Mouse (Mus musculus): ENCODE data around the gene Nepro. TPM values are rescaled to one million over a fixed set of nuclear protein-coding genes. Genes with fewer than 3 reads are reported as not detected.

The Nepro gene
- polyA plus RNA-seq, 1 experiment from 2014 or later, result 4.4 TPM

DNA sequence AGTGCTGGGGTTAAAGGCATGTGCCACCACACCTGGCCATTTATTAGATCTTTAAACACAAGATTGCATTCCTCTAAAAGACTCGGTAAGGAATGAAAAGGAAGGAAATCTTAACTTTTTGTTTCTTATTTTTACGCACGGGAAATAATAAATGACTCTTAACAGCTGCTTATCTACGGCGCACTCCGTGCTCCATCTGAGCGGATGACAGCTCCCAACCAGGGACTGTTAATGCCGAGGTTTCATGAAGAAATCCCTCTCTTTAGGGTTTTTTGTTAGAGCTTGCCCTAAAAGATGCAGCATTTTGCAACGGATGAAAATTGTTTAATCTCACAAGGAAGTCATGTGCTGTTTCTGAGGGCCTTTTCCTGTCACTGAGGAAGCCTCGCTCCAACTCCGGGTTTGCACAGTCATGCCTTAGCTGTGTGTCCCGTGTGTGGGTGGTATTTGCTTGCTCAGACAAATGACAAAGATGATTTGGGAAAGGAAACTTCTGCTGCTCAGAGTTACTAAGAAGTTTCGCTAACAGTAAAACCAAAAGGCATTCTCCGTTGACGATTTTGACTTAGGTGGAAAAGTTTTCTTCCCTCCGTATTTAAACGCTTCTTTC, 54.5 kb downstream of the Nepro start:
- Histone ChIP-seq H3K4me2 (no peak overlapping the region), H3K9me3 (no peaks in the 10 kb centered on the region), H3K36me3 (replicated peaks) (no peaks in the 10 kb centered on the region), H3K4me3 (no peak overlapping the region), H3K4me1 (no peaks in the 10 kb centered on the region), H3K9ac (no peak overlapping the region), H3K27ac (no peak overlapping the region), H3K27me3 (replicated peaks) (no peaks in the 10 kb centered on the region)
- 86% methylated on average over 17 of the region's 17 CpGs for WGBS
- no peak for ATAC-seq (replicated peaks)

- Histone ChIP-seq H3K27ac (no peak overlapping the region), H3K27me3 (replicated peaks) (no peaks in the 10 kb centered on the region), H3K4me2 (no peak overlapping the region), H3K9me3 (no peaks in the 10 kb centered on the region), H3K36me3 (replicated peaks) (no peaks in the 10 kb centered on the region), H3K4me1 (no peaks in the 10 kb centered on the region), H3K9ac (no peak overlapping the region), H3K4me3 (no peak overlapping the region)
- WGBS, result 91% methylated on average over 5 of the region's 5 CpGs
- no peak for ATAC-seq (replicated peaks)
These were observed 55.4 kb downstream of the Nepro start for GRCm38 (mm10) chr16:44779494-44779893.

DNA sequence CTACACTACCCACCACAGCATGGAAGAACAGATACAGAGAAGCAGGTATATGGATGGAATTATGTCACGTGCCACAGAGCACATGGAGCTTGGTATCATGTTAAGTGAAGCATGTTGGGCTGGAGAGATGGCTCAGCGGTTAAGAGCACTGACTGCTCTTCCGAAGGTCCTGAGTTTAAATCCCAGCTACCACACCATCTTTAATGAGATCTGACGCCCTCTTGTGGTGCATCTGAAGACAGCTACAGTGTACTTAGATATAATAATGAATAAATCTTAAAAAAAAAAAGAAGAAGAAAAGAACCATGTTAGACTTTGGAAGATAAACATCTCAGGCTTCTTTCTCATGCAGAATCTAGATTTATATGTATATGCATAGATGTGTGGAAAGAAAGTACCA, 56.6 kb downstream of the Nepro start:
- Histone ChIP-seq H3K9me3 (no peaks in the 10 kb centered on the region), H3K27ac (no peak overlapping the region), H3K27me3 (replicated peaks) (no peaks in the 10 kb centered on the region), H3K4me3 (no peak overlapping the region), H3K4me2 (no peak overlapping the region), H3K4me1 (no peaks in the 10 kb centered on the region), H3K9ac (no peak overlapping the region), H3K36me3 (replicated peaks) (no peaks in the 10 kb centered on the region)
- WGBS, result 62% methylated on average over 4 of the region's 4 CpGs
- ATAC-seq (replicated peaks), result no peak

Other genes starting within 250 kb of the Nepro start
- gene Boc, start 165.4 kb upstream of the Nepro start, polyA plus RNA-seq (2015; fragmentation: Nextera tagmentation; extraction: Ambion mirVana), result 11.7 and 15.8 TPM in 2 replicates
- 35.3 and 38.1 TPM in 2 replicates for gene Gtpbp8, start 22.1 kb downstream of the Nepro start, polyA plus RNA-seq (2015; fragmentation: Nextera tagmentation; extraction: Ambion mirVana)
- 0.78 and 1.1 TPM in 2 replicates for gene Cd200r1, start 41.4 kb downstream of the Nepro start, polyA plus RNA-seq (2015; fragmentation: Nextera tagmentation; extraction: Ambion mirVana)
- 0.09 TPM in 1 of 2 replicates, not detected in the other for gene Cd200r4, start 87.4 kb downstream of the Nepro start, polyA plus RNA-seq (2015; fragmentation: Nextera tagmentation; extraction: Ambion mirVana)
- gene Cd200r2, start 142.8 kb downstream of the Nepro start, polyA plus RNA-seq (2015; fragmentation: Nextera tagmentation; extraction: Ambion mirVana), result not detected in 2 replicates
- not detected in 2 replicates for gene Cd200r3, start 219.4 kb downstream of the Nepro start, polyA plus RNA-seq (2015; fragmentation: Nextera tagmentation; extraction: Ambion mirVana)

Measured in midbrain, embryonic 15.5 days (tissue).